Mouse (Mus musculus) midbrain, embryonic 16.5 days (tissue): ENCODE data around the gene Tcf7. TPM values are rescaled to one million over a fixed set of nuclear protein-coding genes. Genes with fewer than 3 reads are reported as not detected.

Experiments used
- ATAC-seq: fragments of 200-750 bp; cut with Nextera tagmentation; 2 replicates; pipeline ENCODE4 v1.8.0; 2017; ENCODE audit warnings: moderate TSS enrichment
- H3K27ac ChIP-seq: fragments of 300-500 bp; sonication (generic); 2 replicates; pipeline ENCODE4 v1.5.1; 2014; ENCODE audit warnings: mild to moderate bottlenecking, low read length, mixed read lengths
- H3K27me3 ChIP-seq: fragments of 300-500 bp; sonication (generic); 2 replicates; pipeline ENCODE4 v1.6.1; 2014; ENCODE audit warnings: low read depth, low read length, mixed read lengths; ENCODE audit not compliant: control insufficient read depth, insufficient read depth
- H3K36me3 ChIP-seq: fragments of 300-500 bp; sonication (generic); 2 replicates; pipeline ENCODE4 v1.6.1; 2014; ENCODE audit warnings: mild to moderate bottlenecking, low read length, moderate library complexity, mixed read lengths; ENCODE audit not compliant: control insufficient read depth, insufficient read depth
- H3K4me1 ChIP-seq: fragments of 300-500 bp; sonication (generic); 2 replicates; pipeline ENCODE4 v1.6.1; 2014; ENCODE audit warnings: mild to moderate bottlenecking, low read length, mixed read lengths; ENCODE audit not compliant: control insufficient read depth, insufficient read depth
- H3K4me2 ChIP-seq: fragments of 300-500 bp; sonication (generic); 2 replicates; pipeline ENCODE4 v1.6.1; 2014; ENCODE audit warnings: mild to moderate bottlenecking, low read length, mixed read lengths
- H3K4me3 ChIP-seq: fragments of 300-500 bp; sonication (generic); 2 replicates; pipeline ENCODE4 v1.5.1; 2014; ENCODE audit warnings: low read depth, mild to moderate bottlenecking, low read length, moderate library complexity, mixed read lengths
- H3K9ac ChIP-seq: fragments of 300-500 bp; sonication (generic); 2 replicates; pipeline ENCODE4 v1.6.1; 2014; ENCODE audit warnings: low read depth, low read length, mixed read lengths
- H3K9me3 ChIP-seq: fragments of 300-500 bp; sonication (generic); replicated peaks from 2 replicates; pipeline ENCODE4 v1.6.1; 2014; ENCODE audit warnings: mild to moderate bottlenecking, low read length, mixed read lengths; ENCODE audit not compliant: control insufficient read depth, poor library complexity, severe bottlenecking
- WGBS: fragments of 180-500 bp; shearing (Covaris S2); extraction: QIAGEN DNeasy Blood & Tissue Kit; methylation state at CpG from one replicate; pipeline ENCODE4 v1.1.7; 2014; 5-methylcytosine and 5-hydroxymethylcytosine counted together
- polyA plus RNA-seq: library from polyadenylated mRNA; unstranded; fragments of >200 nt; fragmentation: Nextera tagmentation; extraction: Ambion mirVana; gene quantifications from 2 replicates; pipeline ENCODE4 v1.2.1, GENCODE M21; 2015

Tcf7 gene
- polyA plus RNA-seq, 1 experiment from 2014 or later = 2.3 TPM

- no peak overlapping the region for H3K4me3 ChIP-seq
- H3K4me2 ChIP-seq = no peak overlapping the region
- no peak overlapping the region for H3K9ac ChIP-seq
- no peaks in the 10 kb centered on the region for H3K27me3 ChIP-seq
- H3K27ac ChIP-seq = no peak overlapping the region
- WGBS = 81% methylated on average over 14 of the region's 14 CpGs
- H3K36me3 ChIP-seq = no peaks in the 10 kb centered on the region
- no peaks in the 10 kb centered on the region for H3K4me1 ChIP-seq
- no peaks in the 10 kb centered on the region for H3K9me3 ChIP-seq
- ATAC-seq = no peak
Measured at GRCm38 (mm10) chr11:52310709-52311108, 27.9 kb upstream of the Tcf7 start.

GRCm38 (mm10) chr11:52309487-52309886 is 26.7 kb upstream of the Tcf7 start:
- no peak for ATAC-seq
- no peaks in the 10 kb centered on the region for H3K4me1 ChIP-seq
- no peaks in the 10 kb centered on the region for H3K36me3 ChIP-seq
- 56% methylated on average over 3 of the region's 3 CpGs for WGBS
- no peak overlapping the region for H3K4me3 ChIP-seq
- H3K27ac ChIP-seq = no peak overlapping the region
- no peaks in the 10 kb centered on the region for H3K27me3 ChIP-seq
- no peaks in the 10 kb centered on the region for H3K9me3 ChIP-seq
- no peak overlapping the region for H3K4me2 ChIP-seq
- H3K9ac ChIP-seq = no peak overlapping the region

- ATAC-seq = no peak
- Histone ChIP-seq H3K27ac (no peak overlapping the region), H3K4me2 (no peak overlapping the region), H3K27me3 (no peaks in the 10 kb centered on the region), H3K9ac (no peak overlapping the region), H3K9me3 (no peaks in the 10 kb centered on the region), H3K4me3 (no peak overlapping the region), H3K36me3 (no peaks in the 10 kb centered on the region), H3K4me1 (no peaks in the 10 kb centered on the region)
- WGBS = 83% methylated on average over 7 of the region's 7 CpGs
Measured at GRCm38 (mm10) chr11:52306431-52306830, 23.6 kb upstream of the Tcf7 start.

- H3K27ac ChIP-seq = no peak overlapping the region
- no peaks in the 10 kb centered on the region for H3K9me3 ChIP-seq
- WGBS = 55% methylated on average over 4 of the region's 4 CpGs
- H3K4me1 ChIP-seq = no peaks in the 10 kb centered on the region
- H3K36me3 ChIP-seq = no peaks in the 10 kb centered on the region
- H3K9ac ChIP-seq = no peak overlapping the region
- no peak overlapping the region for H3K4me3 ChIP-seq
- H3K27me3 ChIP-seq = no peaks in the 10 kb centered on the region
- no peak overlapping the region for H3K4me2 ChIP-seq
- ATAC-seq = no peak
Measured at GRCm38 (mm10) chr11:52305266-52305665, 22.5 kb upstream of the Tcf7 start.

- H3K9me3 ChIP-seq = no peaks in the 10 kb centered on the region
- H3K4me1 ChIP-seq = no peaks in the 10 kb centered on the region
- H3K4me3 ChIP-seq = no peak overlapping the region
- H3K36me3 ChIP-seq = no peaks in the 10 kb centered on the region
- H3K27ac ChIP-seq = no peak overlapping the region
- H3K9ac ChIP-seq = no peak overlapping the region
- no peak for ATAC-seq
- no peak overlapping the region for H3K4me2 ChIP-seq
- no peaks in the 10 kb centered on the region for H3K27me3 ChIP-seq
- 88% methylated on average over 3 of the region's 3 CpGs for WGBS
Measured at GRCm38 (mm10) chr11:52302668-52303067, 19.9 kb upstream of the Tcf7 start.

- ATAC-seq = no peak
- Histone ChIP-seq H3K9ac (no peak overlapping the region), H3K36me3 (no peaks in the 10 kb centered on the region), H3K4me3 (no peak overlapping the region), H3K4me1 (no peaks in the 10 kb centered on the region), H3K27ac (no peak overlapping the region), H3K9me3 (no peaks in the 10 kb centered on the region), H3K27me3 (no peaks in the 10 kb centered on the region), H3K4me2 (no peak overlapping the region)
- 78% methylated on average over 7 of the region's 7 CpGs for WGBS
Measured at GRCm38 (mm10) chr11:52299687-52300086, 16.9 kb upstream of the Tcf7 start.

GRCm38 (mm10) chr11:52298955-52299354 is 16.1 kb upstream of the Tcf7 start:
- H3K4me3 ChIP-seq = no peak overlapping the region
- no peaks in the 10 kb centered on the region for H3K9me3 ChIP-seq
- no peaks in the 10 kb centered on the region for H3K4me1 ChIP-seq
- H3K27ac ChIP-seq = no peak overlapping the region
- H3K36me3 ChIP-seq = no peaks in the 10 kb centered on the region
- H3K27me3 ChIP-seq = no peaks in the 10 kb centered on the region
- H3K4me2 ChIP-seq = no peak overlapping the region
- ATAC-seq = no peak
- H3K9ac ChIP-seq = no peak overlapping the region
- 73% methylated on average over 9 of the region's 9 CpGs for WGBS

GRCm38 (mm10) chr11:52297352-52297751 is 14.5 kb upstream of the Tcf7 start:
- 13% methylated on average over 9 of the region's 9 CpGs for WGBS
- Histone ChIP-seq H3K4me2 (no peak overlapping the region), H3K27me3 (no peaks in the 10 kb centered on the region), H3K27ac (no peak overlapping the region), H3K9me3 (no peaks in the 10 kb centered on the region), H3K9ac (no peak overlapping the region), H3K36me3 (no peaks in the 10 kb centered on the region), H3K4me3 (no peak overlapping the region), H3K4me1 (no peaks in the 10 kb centered on the region)
- no peak for ATAC-seq

GRCm38 (mm10) chr11:52294103-52294502 is 11.3 kb upstream of the Tcf7 start:
- no peaks in the 10 kb centered on the region for H3K9me3 ChIP-seq
- 88% methylated on average over 9 of the region's 9 CpGs for WGBS

GRCm38 (mm10) chr11:52292894-52293293 is 10.1 kb upstream of the Tcf7 start:
- H3K4me2 ChIP-seq = no peak overlapping the region
- 84% methylated on average over 6 of the region's 6 CpGs for WGBS
- H3K9me3 ChIP-seq = no peaks in the 10 kb centered on the region
- no peak for ATAC-seq
- H3K36me3 ChIP-seq = no peaks in the 10 kb centered on the region
- H3K27ac ChIP-seq = no peak overlapping the region
- no peaks in the 10 kb centered on the region for H3K27me3 ChIP-seq
- no peaks in the 10 kb centered on the region for H3K4me1 ChIP-seq
- no peak overlapping the region for H3K4me3 ChIP-seq
- no peak overlapping the region for H3K9ac ChIP-seq

More at GRCm38 (mm10) chr11:52294103-52294502, 11.3 kb upstream of the Tcf7 start:
- H3K4me1 ChIP-seq = no peaks in the 10 kb centered on the region
- H3K27ac ChIP-seq = no peak overlapping the region
- H3K27me3 ChIP-seq = no peaks in the 10 kb centered on the region
- no peak overlapping the region for H3K9ac ChIP-seq
- no peaks in the 10 kb centered on the region for H3K36me3 ChIP-seq
- H3K4me2 ChIP-seq = no peak overlapping the region
- no peak for ATAC-seq
- H3K4me3 ChIP-seq = no peak overlapping the region
